Mouse (Mus musculus) layer of hippocampus, adult 11-12 months (tissue): Measurements from ENCODE around the gene Eya2.

Experiments
- DNase-seq: peaks from one replicate; pipeline ENCODE4 v3.0.0; 2022; ENCODE audit warnings: low spot score

Gene Eya2

GRCm38 (mm10) chr2:165717182-165718176, 122.6 kb downstream of the Eya2 start:
- DNase-seq, result no peak

- DNase-seq, result no peak
Measured at GRCm38 (mm10) chr2:165719382-165719781, 124.5 kb downstream of the Eya2 start.

GRCm38 (mm10) chr2:165721941-165722340, 127.1 kb downstream of the Eya2 start:
- no peak for DNase-seq

GRCm38 (mm10) chr2:165732552-165733238, 137.9 kb downstream of the Eya2 start:
- DNase-seq, result no peak

- no peak for DNase-seq
Measured at GRCm38 (mm10) chr2:165733701-165734100, 138.9 kb downstream of the Eya2 start.

- DNase-seq, result no peak
Measured at GRCm38 (mm10) chr2:165736297-165736696, 141.5 kb downstream of the Eya2 start.

- DNase-seq, result no peak
Measured at GRCm38 (mm10) chr2:165740381-165740780, 145.5 kb downstream of the Eya2 start.

- DNase-seq, result no peak
Measured at GRCm38 (mm10) chr2:165740982-165741381, 146.2 kb downstream of the Eya2 start.

- no peak for DNase-seq
Measured at GRCm38 (mm10) chr2:165741526-165742050, 146.8 kb downstream of the Eya2 start.

GRCm38 (mm10) chr2:165742210-165742786, 147.5 kb downstream of the Eya2 start:
- no peak for DNase-seq

- DNase-seq, result no peak
Measured at GRCm38 (mm10) chr2:165745306-165746098, 150.7 kb downstream of the Eya2 start.

- no peak for DNase-seq
Measured at GRCm38 (mm10) chr2:165747975-165748374, 153.1 kb downstream of the Eya2 start.

- DNase-seq, result no peak
Measured at GRCm38 (mm10) chr2:165748426-165748825, 153.6 kb downstream of the Eya2 start.

GRCm38 (mm10) chr2:165751068-165751467, 156.2 kb downstream of the Eya2 start:
- DNase-seq, result peak; percentile 36

- DNase-seq, result no peak
Measured at GRCm38 (mm10) chr2:165752704-165753103, 157.9 kb downstream of the Eya2 start.

- DNase-seq, result no peak
Measured at GRCm38 (mm10) chr2:165757799-165758198, 163.0 kb downstream of the Eya2 start.

- no peak for DNase-seq
Measured at GRCm38 (mm10) chr2:165758534-165758933, 163.7 kb downstream of the Eya2 start.

- DNase-seq, result no peak
Measured at GRCm38 (mm10) chr2:165759421-165759985, 164.7 kb downstream of the Eya2 start.

GRCm38 (mm10) chr2:165768805-165769358, 174.1 kb downstream of the Eya2 start:
- no peak for DNase-seq

GRCm38 (mm10) chr2:165769375-165769948, 174.6 kb downstream of the Eya2 start:
- no peak for DNase-seq
